Mouse (Mus musculus) hindbrain, embryonic 14.5 days (tissue): Measurements from ENCODE around the gene Cav3. TPM values are rescaled to one million over a fixed set of nuclear protein-coding genes. Genes with fewer than 3 reads are reported as not detected.

Source experiments
- ATAC-seq: fragments of 200-750 bp; cut with Nextera tagmentation; 2 replicates; pipeline ENCODE4 v1.8.0; 2017; ENCODE audit warnings: moderate number of reproducible peaks, mild to moderate bottlenecking, moderate TSS enrichment, moderate library complexity; ENCODE audit not compliant: low FRiP score
- DNase-seq: peaks from one replicate; pipeline ENCODE4 v3.0.0-alpha.2; 2015; ENCODE audit warnings: low spot score
- H3K27ac ChIP-seq: fragments of 300-500 bp; sonication (generic); 2 replicates; pipeline ENCODE4 v1.5.1; 2014; ENCODE audit warnings: mild to moderate bottlenecking, moderate library complexity
- H3K27me3 ChIP-seq: fragments of 300-500 bp; sonication (generic); 2 replicates; pipeline ENCODE4 v1.6.1; 2014; ENCODE audit warnings: mild to moderate bottlenecking, low read length, mixed read lengths; ENCODE audit not compliant: control insufficient read depth, insufficient read depth
- H3K36me3 ChIP-seq: fragments of 300-500 bp; sonication (generic); replicated peaks from 2 replicates; pipeline ENCODE4 v1.6.1; 2014; ENCODE audit not compliant: control insufficient read depth, insufficient read depth
- H3K4me1 ChIP-seq: fragments of 300-500 bp; sonication (generic); replicated peaks from 2 replicates; pipeline ENCODE4 v1.6.1; 2014; ENCODE audit warnings: antibody characterized with exemption, low read length, mixed read lengths; ENCODE audit not compliant: control insufficient read depth, insufficient read depth
- H3K4me2 ChIP-seq: fragments of 300-500 bp; sonication (generic); replicated peaks from 2 replicates; pipeline ENCODE4 v1.6.1; 2014; ENCODE audit warnings: mild to moderate bottlenecking, moderate library complexity
- H3K4me3 ChIP-seq: fragments of 300-500 bp; sonication (generic); replicated peaks from 2 replicates; pipeline ENCODE4 v1.5.1; 2014; ENCODE audit warnings: mild to moderate bottlenecking, low read length
- H3K9ac ChIP-seq: fragments of 300-500 bp; sonication (generic); 2 replicates; pipeline ENCODE4 v1.6.1; 2014
- H3K9me3 ChIP-seq: fragments of 300-500 bp; sonication (generic); 2 replicates; pipeline ENCODE4 v1.6.1; 2016; ENCODE audit warnings: low read length; ENCODE audit not compliant: control insufficient read depth
- WGBS: fragments of 180-500 bp; shearing (Covaris S2); extraction: QIAGEN DNeasy Blood & Tissue Kit; methylation state at CpG from one replicate; pipeline ENCODE4 v1.1.7; 2014; 5-methylcytosine and 5-hydroxymethylcytosine counted together
- polyA plus RNA-seq: library from polyadenylated mRNA; unstranded; fragments of >200 nt; fragmentation: Nextera tagmentation; extraction: Ambion mirVana; gene quantifications from 2 replicates; pipeline ENCODE4 v1.2.1, GENCODE M21; 2014

Gene Cav3
- polyA plus RNA-seq, 1 experiment from 2014 or later = 0.17 TPM

DNA sequence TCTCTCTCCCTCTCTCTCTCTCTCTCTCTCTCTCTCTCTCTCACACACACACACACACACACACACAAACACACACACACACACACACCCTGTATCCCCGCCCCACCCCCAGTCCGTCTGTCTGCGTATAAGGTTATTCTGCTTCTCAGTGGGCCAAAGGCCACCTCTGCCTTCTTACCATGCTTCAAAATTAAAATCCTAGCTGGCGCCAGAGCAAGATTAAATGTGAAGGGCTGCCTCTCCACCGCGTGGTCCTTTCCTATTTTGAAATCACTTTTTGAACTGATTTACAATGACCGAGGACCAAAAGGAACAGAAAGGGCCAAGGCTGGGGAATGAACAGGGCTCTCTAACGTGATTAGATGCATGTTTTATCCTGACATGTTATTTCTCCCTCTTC, 32.2 kb downstream of the Cav3 start:
- H3K4me2 ChIP-seq = no peak overlapping the region
- peaks cover 51% of the 10 kb centered on the region for H3K27me3 ChIP-seq
- ATAC-seq = no peak

DNA sequence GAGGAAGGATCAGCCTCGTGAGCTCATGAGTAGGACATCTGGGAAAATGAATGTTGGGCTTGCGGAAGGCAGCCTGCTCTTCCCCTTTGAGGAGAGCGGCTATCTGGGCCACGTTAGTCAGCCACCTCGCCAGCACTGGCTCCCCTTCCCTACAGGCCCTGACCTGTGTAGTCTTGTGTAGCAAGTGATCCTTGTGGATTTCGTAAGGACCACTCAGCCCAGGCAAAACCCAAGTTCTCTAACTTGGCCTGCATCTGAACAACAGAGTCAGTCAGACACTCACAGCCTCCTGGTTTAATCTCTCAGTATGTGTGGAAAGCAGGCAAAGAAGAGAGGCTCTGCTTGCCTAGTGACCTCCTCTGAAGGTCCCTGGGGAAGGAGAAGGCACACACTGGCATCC, 33.4 kb downstream of the Cav3 start:
- no peak overlapping the region for H3K27ac ChIP-seq
- H3K4me1 ChIP-seq = peaks cover 19% of the 10 kb centered on the region; the same call in 1 of the 2 replicates
- ATAC-seq (no peak), DNase-seq (no peak)
- no peaks in the 10 kb centered on the region for H3K9me3 ChIP-seq
- no peak overlapping the region for H3K9ac ChIP-seq
- H3K4me3 ChIP-seq = no peak overlapping the region
- 88% methylated on average over 6 of the region's 6 CpGs for WGBS
- peaks cover 40% of the 10 kb centered on the region for H3K27me3 ChIP-seq
- H3K36me3 ChIP-seq = no peaks in the 10 kb centered on the region
- no peak overlapping the region for H3K4me2 ChIP-seq

More for the DNA sequence above, 32.2 kb downstream of the Cav3 start:
- no peak for DNase-seq
- peaks cover 19% of the 10 kb centered on the region; the same call in 1 of the 2 replicates for H3K4me1 ChIP-seq
- H3K9me3 ChIP-seq = no peaks in the 10 kb centered on the region
- no peak overlapping the region for H3K27ac ChIP-seq
- 77% methylated on average over 8 of the region's 8 CpGs for WGBS
- no peaks in the 10 kb centered on the region for H3K36me3 ChIP-seq
- H3K9ac ChIP-seq = no peak overlapping the region
- H3K4me3 ChIP-seq = no peak overlapping the region

DNA sequence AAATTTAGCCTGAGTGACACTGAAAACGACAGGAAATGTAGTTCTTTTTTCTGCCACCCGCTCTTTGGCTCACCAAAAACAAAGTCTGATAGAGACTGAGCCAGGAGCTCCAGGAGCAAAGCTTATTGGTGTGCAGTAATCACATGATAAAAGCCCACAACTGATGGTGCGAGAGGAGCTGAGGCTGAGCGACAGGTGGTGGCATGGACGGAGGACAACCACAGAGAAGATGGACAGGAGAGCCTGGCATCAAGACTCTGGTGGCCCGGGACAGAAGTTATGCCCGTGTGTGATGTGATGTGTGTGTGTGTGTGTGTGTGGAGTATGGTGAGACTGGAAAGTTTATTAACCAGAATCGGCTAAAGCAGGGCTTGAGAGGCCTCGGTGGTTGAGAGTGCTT, 34.1 kb downstream of the Cav3 start:
- H3K4me1 ChIP-seq = peaks cover 19% of the 10 kb centered on the region; the same call in 1 of the 2 replicates
- H3K9ac ChIP-seq = no peak overlapping the region
- peaks cover 33% of the 10 kb centered on the region for H3K27me3 ChIP-seq
- DNase-seq (no peak), ATAC-seq (no peak)
- no peak overlapping the region for H3K4me2 ChIP-seq
- no peak overlapping the region for H3K4me3 ChIP-seq
- H3K36me3 ChIP-seq = no peaks in the 10 kb centered on the region
- H3K9me3 ChIP-seq = no peaks in the 10 kb centered on the region
- H3K27ac ChIP-seq = no peak overlapping the region
- WGBS = 91% methylated on average over 9 of the region's 9 CpGs

DNA sequence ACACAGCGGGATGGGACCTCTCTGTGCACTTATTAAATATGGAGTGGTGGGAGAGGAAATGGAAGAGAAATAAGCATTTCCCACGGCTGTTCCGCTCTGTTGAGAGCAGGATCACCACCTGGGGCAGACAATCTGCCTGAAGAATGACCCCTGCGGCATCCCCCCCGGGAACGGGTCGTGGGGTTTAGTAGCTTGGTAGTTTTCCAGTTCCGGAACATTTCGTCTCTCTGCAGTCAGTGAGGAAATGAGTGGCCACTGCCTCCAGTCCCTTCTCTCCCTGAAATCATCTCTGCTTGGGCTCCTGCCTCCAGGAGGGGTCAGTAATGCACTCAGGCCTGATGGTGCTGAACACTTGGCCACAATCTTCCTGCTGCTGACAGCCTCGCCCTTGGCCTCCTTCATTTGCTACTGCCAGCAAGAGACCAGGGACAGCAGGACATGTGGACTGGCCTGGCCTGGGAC, 35.3 kb downstream of the Cav3 start:
- Histone ChIP-seq H3K9ac (no peak overlapping the region), H3K4me3 (no peak overlapping the region), H3K4me2 (no peak overlapping the region), H3K36me3 (no peaks in the 10 kb centered on the region), H3K27me3 (peaks cover 20% of the 10 kb centered on the region), H3K4me1 (peaks cover 11% of the 10 kb centered on the region; the same call in 1 of the 2 replicates), H3K27ac (no peak overlapping the region), H3K9me3 (no peaks in the 10 kb centered on the region)
- WGBS = 57% methylated on average over 10 of the region's 10 CpGs
- ATAC-seq (no peak), DNase-seq (no peak)

DNA sequence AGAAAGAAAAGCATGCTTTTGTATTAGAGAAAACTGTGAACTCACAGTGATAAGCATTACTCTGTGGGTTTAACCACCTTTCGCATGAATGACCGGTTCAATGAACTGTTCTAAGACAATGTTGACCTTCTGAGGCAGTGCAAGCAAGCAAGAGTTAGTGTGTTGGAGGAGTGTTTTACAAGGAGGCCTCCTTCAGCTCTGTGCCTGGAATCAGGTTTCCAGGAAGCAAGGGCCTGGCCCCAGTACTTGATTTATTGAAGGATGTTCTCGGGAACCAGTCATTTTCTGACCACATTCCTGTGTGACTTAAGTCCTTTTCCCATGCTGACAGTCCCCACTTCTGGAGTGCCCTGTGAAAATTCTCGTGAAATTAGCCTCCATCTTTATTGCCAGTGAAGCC, 35.9 kb downstream of the Cav3 start:
- Histone ChIP-seq H3K27me3 (peaks cover 14% of the 10 kb centered on the region), H3K4me3 (no peak overlapping the region), H3K4me1 (peaks cover 5% of the 10 kb centered on the region; the same call in 1 of the 2 replicates), H3K4me2 (no peak overlapping the region), H3K9me3 (no peaks in the 10 kb centered on the region), H3K9ac (no peak overlapping the region), H3K36me3 (no peaks in the 10 kb centered on the region), H3K27ac (no peak overlapping the region)
- ATAC-seq (no peak), DNase-seq (no peak)
- 70% methylated on average over 4 of the region's 4 CpGs for WGBS

DNA sequence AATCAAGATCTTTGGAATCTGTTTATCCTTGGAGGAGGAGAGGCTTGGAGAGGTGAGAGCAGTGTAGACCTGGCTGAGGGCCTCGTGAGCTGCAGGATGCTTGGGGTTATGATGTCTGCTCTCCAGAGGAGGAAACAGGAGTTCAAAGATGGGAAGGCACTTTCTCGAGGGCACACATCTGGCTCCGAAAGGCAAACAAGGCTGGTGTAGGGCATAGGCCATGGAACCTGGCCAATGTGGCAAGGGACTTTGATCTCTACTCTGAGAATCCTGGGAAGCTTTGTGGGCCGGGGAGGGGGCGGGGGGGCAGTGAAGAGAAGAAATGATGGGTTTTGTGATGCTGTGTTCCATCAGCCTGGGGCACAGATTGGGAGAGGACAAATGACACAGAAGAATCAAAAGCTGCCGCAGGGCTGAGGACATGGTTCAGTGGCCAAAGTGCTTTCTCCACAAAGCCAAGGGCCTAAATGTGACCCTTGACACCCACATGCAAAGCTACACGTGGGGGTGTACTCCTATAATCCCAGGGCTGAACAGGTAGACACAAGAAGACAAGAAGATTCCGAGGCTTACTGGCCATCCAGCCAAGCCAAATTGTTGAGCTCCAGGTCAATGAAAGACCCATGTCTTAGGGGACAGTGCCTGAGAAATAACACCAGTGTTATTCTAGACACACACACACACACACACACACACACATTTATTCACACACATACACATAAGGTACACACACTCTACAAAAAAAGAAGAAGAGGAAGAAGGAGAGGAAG, 37.2 kb downstream of the Cav3 start:
- H3K36me3 ChIP-seq = no peaks in the 10 kb centered on the region
- H3K4me2 ChIP-seq = no peak overlapping the region
- H3K9me3 ChIP-seq = no peaks in the 10 kb centered on the region
- no peaks in the 10 kb centered on the region for H3K4me1 ChIP-seq
- DNase-seq (no peak), ATAC-seq (no peak)
- H3K4me3 ChIP-seq = no peak overlapping the region
- no peak overlapping the region for H3K9ac ChIP-seq
- WGBS = 71% methylated on average over 8 of the region's 8 CpGs
- peaks cover 9% of the 10 kb centered on the region; the same call in 1 of the 2 replicates for H3K27me3 ChIP-seq
- H3K27ac ChIP-seq = no peak overlapping the region

DNA sequence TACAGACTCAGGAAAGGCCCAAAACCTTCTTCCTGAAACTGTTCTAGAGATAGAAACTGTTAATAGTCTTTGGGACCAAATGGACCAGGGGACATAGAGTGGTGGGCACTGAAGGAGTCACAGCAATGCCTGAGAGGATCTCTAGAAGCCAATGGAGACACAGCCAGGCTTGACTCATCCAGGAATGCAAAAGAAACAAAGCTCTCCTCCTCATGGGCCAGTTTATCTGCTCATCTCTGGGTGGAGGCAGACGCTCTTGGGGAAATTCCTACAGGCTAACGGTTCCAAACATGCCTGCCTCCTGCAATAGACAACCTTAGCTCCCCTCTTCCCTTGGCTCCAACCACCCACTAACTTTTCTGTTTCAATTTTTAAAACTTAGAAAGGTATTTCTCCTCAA, 38.2 kb downstream of the Cav3 start:
- Histone ChIP-seq H3K4me1 (no peaks in the 10 kb centered on the region), H3K4me3 (no peak overlapping the region), H3K4me2 (no peak overlapping the region), H3K9ac (no peak overlapping the region), H3K36me3 (no peaks in the 10 kb centered on the region), H3K27ac (no peak overlapping the region), H3K9me3 (no peaks in the 10 kb centered on the region), H3K27me3 (0 out of 2 replicates have a peak, but pooled peaks cover 1% of the 10 kb centered on the region)
- ATAC-seq (no peak), DNase-seq (no peak)
- 86% methylated on average over 2 of the region's 2 CpGs for WGBS

DNA sequence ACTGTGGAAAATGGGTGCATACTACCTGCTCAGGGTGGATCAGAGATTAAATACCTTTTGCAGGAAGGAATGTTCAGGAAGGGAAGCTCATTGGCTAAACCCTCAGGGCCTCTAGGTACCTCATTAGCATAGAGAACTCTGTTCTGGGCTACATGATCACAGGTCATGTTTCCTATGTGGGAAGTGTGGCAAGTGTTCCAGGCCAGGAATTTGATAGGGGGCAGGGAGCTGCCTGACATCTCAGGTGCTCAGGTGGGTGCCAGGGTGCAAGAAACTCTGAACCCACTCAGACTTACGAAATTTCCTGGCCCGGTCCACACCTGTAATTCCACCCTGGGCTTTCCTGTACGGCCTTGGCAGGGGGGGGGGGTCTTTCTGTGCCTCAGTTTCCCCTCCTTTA, 39.4 kb downstream of the Cav3 start:
- Histone ChIP-seq H3K9ac (no peak overlapping the region), H3K9me3 (no peaks in the 10 kb centered on the region), H3K4me1 (no peaks in the 10 kb centered on the region), H3K27ac (no peak overlapping the region), H3K36me3 (no peaks in the 10 kb centered on the region), H3K27me3 (no peaks in the 10 kb centered on the region), H3K4me3 (no peak overlapping the region), H3K4me2 (no peak overlapping the region)
- ATAC-seq = no peak
- 83% methylated on average over 3 of the region's 3 CpGs for WGBS
- DNase-seq = no peak

DNA sequence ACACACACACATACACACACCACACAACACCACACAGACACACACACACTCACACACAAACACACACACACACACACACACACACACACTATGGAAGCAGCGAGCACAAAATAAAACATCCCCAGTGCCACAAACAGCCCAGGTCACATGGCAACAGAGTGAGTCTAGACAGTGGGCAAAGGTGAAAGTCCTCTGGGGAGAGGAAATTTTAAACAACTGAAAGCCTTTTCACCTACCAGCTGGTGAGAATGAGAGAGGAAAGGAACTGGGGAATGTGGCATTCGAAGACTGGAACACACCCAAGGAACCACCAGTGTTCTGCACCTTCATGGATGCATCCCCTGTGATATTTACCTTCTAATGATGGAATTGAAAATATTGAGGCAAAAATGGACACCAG, 40.2 kb downstream of the Cav3 start:
- Histone ChIP-seq H3K4me3 (no peak overlapping the region), H3K9me3 (no peaks in the 10 kb centered on the region), H3K9ac (no peak overlapping the region), H3K27me3 (no peaks in the 10 kb centered on the region), H3K4me2 (no peak overlapping the region), H3K36me3 (no peaks in the 10 kb centered on the region), H3K27ac (no peak overlapping the region), H3K4me1 (no peaks in the 10 kb centered on the region)
- DNase-seq (no peak), ATAC-seq (no peak)
- WGBS = 92% methylated on average over 2 of the region's 2 CpGs
